Mouse (Mus musculus): ENCODE data around the gene Hoxb1.

- TF ChIP-seq CTCF (IDR thresholded peaks at IDR 0.05): no peak
- no peak for TF ChIP-seq EP300 (IDR thresholded peaks at IDR 0.05; ENCODE audit: insufficient read depth, low read depth, low read length)
- TF ChIP-seq POLR2A (IDR thresholded peaks at IDR 0.05; ENCODE audit: insufficient read depth, low read depth, low read length): no peak
Measured at GRCm38 (mm10) chr11:96348141-96348928, 17.2 kb upstream of the Hoxb1 start.
